Mouse (Mus musculus) intestine, embryonic 14.5 days (tissue): ENCODE measurements around the gene Tnni3. TPM values are rescaled to one million over a fixed set of nuclear protein-coding genes. Genes with fewer than 3 reads are reported as not detected.

Experiments
- ATAC-seq: fragments of 200-750 bp; cut with Nextera tagmentation; replicated peaks from 2 replicates; pipeline ENCODE4 v1.8.0; 2017; ENCODE audit warnings: low read depth, moderate number of reproducible peaks, moderate TSS enrichment, moderate library complexity; ENCODE audit not compliant: low FRiP score, low TSS enrichment
- DNase-seq: peaks from one replicate; pipeline ENCODE4 v3.0.0-alpha.2; 2018; ENCODE audit warnings: low spot score
- H3K27ac ChIP-seq: fragments of 300-500 bp; sonication (generic); 2 replicates; pipeline ENCODE4 v1.5.1; 2014; ENCODE audit warnings: low read depth, mild to moderate bottlenecking, control low read depth
- H3K27me3 ChIP-seq: fragments of 300-500 bp; sonication (generic); replicated peaks from 2 replicates; pipeline ENCODE4 v1.6.1; 2014; ENCODE audit warnings: low read length, control low read depth; ENCODE audit not compliant: control insufficient read depth, insufficient read depth
- H3K36me3 ChIP-seq: fragments of 300-500 bp; sonication (generic); 2 replicates; pipeline ENCODE4 v1.6.1; 2014; ENCODE audit warnings: low read length, control low read depth; ENCODE audit not compliant: control insufficient read depth, insufficient read depth
- H3K4me1 ChIP-seq: fragments of 300-500 bp; sonication (generic); replicated peaks from 2 replicates; pipeline ENCODE4 v1.6.1; 2014; ENCODE audit warnings: low read length, control low read depth, mixed read lengths; ENCODE audit not compliant: control insufficient read depth, insufficient read depth
- H3K4me2 ChIP-seq: fragments of 300-500 bp; sonication (generic); 2 replicates; pipeline ENCODE4 v1.6.1; 2014; ENCODE audit warnings: low read length
- H3K4me3 ChIP-seq: fragments of 300-500 bp; sonication (generic); 2 replicates; pipeline ENCODE4 v1.5.1; 2014; ENCODE audit warnings: low read depth, low read length, control low read depth, mixed read lengths
- H3K9ac ChIP-seq: fragments of 300-500 bp; sonication (generic); 2 replicates; pipeline ENCODE4 v1.6.1; 2014; ENCODE audit warnings: mild to moderate bottlenecking, low read length
- H3K9me3 ChIP-seq: fragments of 300-500 bp; sonication (generic); 2 replicates; pipeline ENCODE4 v1.6.1; 2016; ENCODE audit warnings: low read length, control low read depth; ENCODE audit not compliant: control insufficient read depth
- WGBS: fragments of 180-500 bp; shearing (Covaris S2); extraction: QIAGEN DNeasy Blood & Tissue Kit; methylation state at CpG from one replicate; pipeline ENCODE4 v1.1.7; 2014; 5-methylcytosine and 5-hydroxymethylcytosine counted together
- polyA plus RNA-seq: library from polyadenylated mRNA; unstranded; fragments of >200 nt; fragmentation: Nextera tagmentation; extraction: Ambion mirVana; gene quantifications from 2 replicates; pipeline ENCODE4 v1.2.1, GENCODE M21; 2014

The Tnni3 gene
- polyA plus RNA-seq, 1 experiment from 2014 or later = 1.7 TPM

DNA sequence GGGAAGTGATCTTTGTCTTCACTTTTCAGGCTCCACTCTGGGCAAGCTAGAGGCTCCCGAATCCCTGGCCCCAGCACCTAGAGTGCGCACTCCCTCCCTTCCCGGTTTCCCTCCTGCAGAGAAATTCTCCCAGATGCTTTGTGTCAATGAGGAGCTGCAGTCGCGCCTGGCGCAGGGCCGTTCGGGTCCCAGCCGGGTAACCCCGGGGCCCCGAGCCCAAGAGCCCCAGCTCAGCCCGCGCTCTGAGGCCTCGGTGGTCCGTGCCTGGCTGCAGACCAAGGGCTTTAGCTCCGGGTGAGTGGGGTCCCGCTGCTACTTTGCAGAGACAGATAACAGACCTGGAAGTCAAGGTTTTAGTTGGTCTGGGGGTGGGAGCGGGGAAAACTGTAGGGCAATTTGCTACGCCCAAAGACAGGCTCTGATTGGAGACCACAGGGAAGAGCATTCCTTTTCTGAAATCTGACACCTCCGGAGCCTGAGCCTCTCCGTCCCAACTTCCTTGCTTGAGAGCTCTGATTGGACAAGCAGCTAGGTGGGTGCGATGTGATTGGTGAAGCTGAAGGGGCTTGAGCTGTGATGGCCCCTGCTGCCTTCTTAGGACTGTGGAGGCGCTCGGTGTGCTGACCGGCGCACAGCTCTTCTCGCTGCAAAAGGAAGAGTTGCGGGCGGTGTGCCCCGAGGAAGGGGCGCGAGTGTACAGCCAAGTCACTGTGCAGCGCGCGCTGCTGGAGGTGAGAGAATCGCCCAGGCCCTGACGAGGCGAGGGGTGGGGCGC is 45.8 kb downstream of the Tnni3 start:
- DNase-seq (peak; percentile 89), ATAC-seq (peak; percentile 96)
- Histone ChIP-seq H3K4me3 (peak overlapping the region; percentile 46), H3K27me3 (peaks cover 15% of the 10 kb centered on the region), H3K9me3 (no peaks in the 10 kb centered on the region), H3K4me2 (peak overlapping the region; percentile 71), H3K36me3 (peaks cover 26% of the 10 kb centered on the region), H3K9ac (peak overlapping the region; percentile 59), H3K4me1 (peaks cover 16% of the 10 kb centered on the region), H3K27ac (peak overlapping the region; percentile 95)
- under 1% methylated on average over 39 of the region's 39 CpGs for WGBS

DNA sequence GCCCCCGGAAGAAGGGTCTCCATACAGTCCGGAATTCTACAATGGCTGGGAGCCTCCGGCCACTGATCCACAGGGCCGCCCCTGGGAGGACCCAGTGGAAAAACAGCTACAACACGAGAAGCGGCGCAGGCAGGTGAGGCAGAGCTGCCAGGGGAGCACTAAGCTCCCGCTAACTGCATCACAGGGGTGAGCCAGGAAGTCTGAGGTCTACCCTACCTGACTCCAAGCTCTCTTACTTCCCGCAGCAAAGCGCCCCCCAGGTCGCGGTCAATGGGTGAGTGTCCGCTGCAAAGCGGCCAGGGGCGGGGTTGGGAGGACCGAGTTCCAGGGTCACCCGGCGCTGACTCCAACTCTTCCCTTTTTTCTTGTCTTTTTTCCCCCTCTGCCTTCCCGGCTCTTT is 50.1 kb downstream of the Tnni3 start:
- H3K9me3 ChIP-seq = no peaks in the 10 kb centered on the region
- H3K4me2 ChIP-seq = no peak overlapping the region
- WGBS = 10% methylated on average over 18 of the region's 19 CpGs
- no peak overlapping the region for H3K9ac ChIP-seq
- H3K36me3 ChIP-seq = no peaks in the 10 kb centered on the region
- peaks cover 14% of the 10 kb centered on the region for H3K4me1 ChIP-seq
- H3K27ac ChIP-seq = no peak overlapping the region
- no peak overlapping the region for H3K4me3 ChIP-seq
- peaks cover 35% of the 10 kb centered on the region for H3K27me3 ChIP-seq
- DNase-seq (no peak), ATAC-seq (no peak)

DNA sequence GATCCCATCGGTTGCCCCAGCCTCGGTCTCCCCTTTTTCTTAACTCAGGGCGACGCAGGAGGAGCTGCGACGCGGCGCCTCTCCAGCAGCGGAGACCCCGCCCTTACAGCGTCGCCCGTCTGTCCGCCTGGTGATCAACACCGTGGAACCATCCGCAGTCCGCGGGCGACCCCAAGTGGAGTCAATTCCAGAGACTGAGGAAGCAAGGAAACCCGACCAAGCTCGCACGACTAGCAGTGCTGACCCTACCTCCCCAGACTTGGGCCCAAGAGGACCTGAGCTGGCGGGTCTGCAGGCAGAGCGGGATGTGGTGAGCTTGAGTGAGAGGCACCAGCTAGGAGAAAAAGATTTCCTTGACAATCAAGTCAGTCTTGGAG is 52.9 kb downstream of the Tnni3 start:
- H3K36me3 ChIP-seq = no peaks in the 10 kb centered on the region
- peaks cover 35% of the 10 kb centered on the region for H3K27me3 ChIP-seq
- H3K27ac ChIP-seq = no peak overlapping the region
- H3K9ac ChIP-seq = peak overlapping the region; percentile 27; the same call in 1 of the 2 replicates
- DNase-seq (peak; percentile 92), ATAC-seq (peak; percentile 84)
- peaks cover 4% of the 10 kb centered on the region; the same call in 1 of the 2 replicates for H3K4me1 ChIP-seq
- no peaks in the 10 kb centered on the region for H3K9me3 ChIP-seq
- peak overlapping the region; percentile 94 for H3K4me2 ChIP-seq
- WGBS = under 1% methylated on average over 24 of the region's 24 CpGs
- H3K4me3 ChIP-seq = peak overlapping the region; percentile 44

DNA sequence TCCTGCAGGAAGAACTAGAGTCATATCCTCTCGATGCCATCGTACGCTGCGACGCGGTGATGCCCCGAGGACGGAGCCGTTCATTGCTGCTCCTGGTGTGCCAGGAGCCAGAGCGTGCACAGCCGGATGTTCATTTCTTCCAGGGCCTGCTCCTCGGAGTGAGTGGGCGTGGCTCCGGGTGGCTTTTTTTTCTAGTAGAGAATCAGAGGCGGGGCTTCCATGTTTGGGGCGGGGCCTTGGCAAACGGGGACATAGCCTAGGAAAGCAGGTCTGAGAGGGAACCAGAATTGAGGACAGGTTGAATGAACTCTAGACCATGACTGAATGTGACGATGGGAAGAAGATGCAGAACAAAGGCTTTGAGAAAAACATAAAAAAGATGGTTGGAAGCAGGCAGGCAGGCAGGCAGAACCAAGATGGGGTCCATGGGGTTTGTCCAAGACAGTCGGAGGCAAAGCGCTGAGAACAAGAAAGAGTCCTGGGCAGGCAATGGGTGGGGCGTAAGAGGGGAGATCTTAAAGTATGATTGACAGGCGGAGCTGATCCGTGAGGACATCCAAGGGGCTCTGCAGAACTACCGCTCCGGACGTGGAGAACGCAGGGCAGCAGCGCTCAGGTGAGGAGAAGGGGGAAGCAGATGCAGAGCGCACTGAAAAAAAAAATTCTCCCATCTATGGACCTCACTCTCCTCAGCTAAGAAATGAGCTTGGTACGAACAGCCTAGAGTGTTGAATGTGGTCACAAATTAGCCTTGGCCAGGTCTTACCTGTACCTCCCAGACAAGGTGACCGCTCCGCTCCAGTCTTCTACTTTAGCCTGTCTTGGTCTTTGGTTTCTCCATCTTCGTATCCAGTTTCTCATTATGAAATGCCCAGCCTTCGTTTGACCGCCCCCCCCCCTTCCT is 53.5 kb downstream of the Tnni3 start:
- H3K4me1 ChIP-seq = peaks cover 4% of the 10 kb centered on the region; the same call in 1 of the 2 replicates
- peak; percentile 86 for DNase-seq
- ATAC-seq = peak; percentile 64
- peak overlapping the region; percentile 27; the same call in 1 of the 2 replicates for H3K9ac ChIP-seq
- peak overlapping the region; percentile 44 for H3K4me3 ChIP-seq
- 2% methylated on average over 35 of the region's 35 CpGs for WGBS
- H3K4me2 ChIP-seq = peak overlapping the region; percentile 94
- H3K27me3 ChIP-seq = peaks cover 35% of the 10 kb centered on the region
- no peaks in the 10 kb centered on the region for H3K36me3 ChIP-seq
- no peak overlapping the region for H3K27ac ChIP-seq
- H3K9me3 ChIP-seq = no peaks in the 10 kb centered on the region

Other genes with a start within 250 kb of the Tnni3 start
- gene Ncr1, start 186.5 kb downstream of the Tnni3 start, polyA plus RNA-seq = not detected in 2 replicates
- gene Gp6, start 126.5 kb downstream of the Tnni3 start, polyA plus RNA-seq = 0.30 and 0.31 TPM in 2 replicates
- 34.5 and 38.3 TPM in 2 replicates for gene Rdh13, start 78.6 kb downstream of the Tnni3 start, polyA plus RNA-seq
- 1.7 and 5.2 TPM in 2 replicates for gene Eps8l1, start 63.6 kb downstream of the Tnni3 start, polyA plus RNA-seq
- gene Ppp1r12c, start 22.5 kb downstream of the Tnni3 start, polyA plus RNA-seq = 53.4 and 58.7 TPM in 2 replicates
- gene Tnnt1, start 7.8 kb downstream of the Tnni3 start, polyA plus RNA-seq = 18.6 and 21.1 TPM in 2 replicates
- 0.57 and 0.77 TPM in 2 replicates for gene Dnaaf3, start 8.2 kb upstream of the Tnni3 start, polyA plus RNA-seq
- gene Syt5, start 23.3 kb upstream of the Tnni3 start, polyA plus RNA-seq = 5.6 and 6.7 TPM in 2 replicates
- gene Ptprh, start 79.8 kb upstream of the Tnni3 start, polyA plus RNA-seq = not detected in 2 replicates
- 2.5 and 3.8 TPM in 2 replicates for gene Tmem86b, start 107.2 kb upstream of the Tnni3 start, polyA plus RNA-seq
- 7.3 and 8.5 TPM in 2 replicates for gene Ppp6r1, start 134.8 kb upstream of the Tnni3 start, polyA plus RNA-seq
- 102 and 105 TPM in 2 replicates for gene Hspbp1, start 160.8 kb upstream of the Tnni3 start, polyA plus RNA-seq
- gene Brsk1, start 166.4 kb upstream of the Tnni3 start, polyA plus RNA-seq = 1.7 and 1.9 TPM in 2 replicates
- 0.66 and 0.85 TPM in 2 replicates for gene Tmem150b, start 201.0 kb upstream of the Tnni3 start, polyA plus RNA-seq
- 63.6 and 66.9 TPM in 2 replicates for gene Kmt5c, start 215.9 kb upstream of the Tnni3 start, polyA plus RNA-seq
- 54.1 and 61.8 TPM in 2 replicates for gene Cox6b2, start 228.9 kb upstream of the Tnni3 start, polyA plus RNA-seq
- not detected in 2 replicates for gene Fam71e2, start 247.1 kb upstream of the Tnni3 start, polyA plus RNA-seq